Mouse (Mus musculus) Patski (cell line): ENCODE data around the gene Lama4. TPM values are rescaled to one million over a fixed set of nuclear protein-coding genes. Genes with fewer than 3 reads are reported as not detected.

Experiments
- ATAC-seq: fragments of 100-300 bp; one replicate; pipeline ENCODE4 v1.8.0; 2021
- CTCF ChIA-PET: fragments of 350-600 bp; sonication (Branson Sonifier 250); formaldehyde crosslinking; loops from one replicate; lab custom pipeline; 2022; ENCODE audit warnings: inconsistent platforms; lab: Charles Lee
- POLR2A ChIA-PET: fragments of 350-600 bp; sonication (Branson Sonifier 250); formaldehyde crosslinking; loops from one replicate; lab custom pipeline; 2022; ENCODE audit warnings: antibody characterized with exemption, inconsistent platforms; lab: Charles Lee
- DNase-seq: peaks from one replicate; pipeline ENCODE4 v3.0.0-alpha.2; 2011; ENCODE audit warnings: low read depth, low spot score
- H3K27me3 ChIP-seq: fragments of 371-371 bp; one replicate; pipeline ENCODE4 v1.5.1; 2021
- CTCF ChIP-seq: fragments of 100-300 bp; IDR thresholded peaks from one replicate; pipeline ENCODE4 v1.5.1; 2021
- in situ Hi-C: fragments of 300-500 bp; cut with MboI; formaldehyde crosslinking; loops from 3 replicates; pipeline ENCODE4 v1.11.1; 2018; ENCODE audit warnings: low pct_unique_long_range_greater_than_20kb, mixed read lengths
- polyA plus RNA-seq: library from polyadenylated mRNA; unstranded; gene quantifications from one replicate; pipeline ENCODE4 v1.2.3, GENCODE M21; 2021

Lama4 gene
- polyA plus RNA-seq, 1 experiment from 2014 or later, result 0.03 TPM

- in situ Hi-C loops, result no loop called here
- no peak for ATAC-seq
- H3K27me3 ChIP-seq, result no peaks in the 10 kb centered on the region
- TF ChIP-seq CTCF, result peak; percentile 23
- ChIA-PET POLR2A (no interaction called here), CTCF (no interaction called here)
- DNase-seq, result no peak
Measured at GRCm38 (mm10) chr10:39104803-39105449, 139.6 kb downstream of the Lama4 start.

DNA sequence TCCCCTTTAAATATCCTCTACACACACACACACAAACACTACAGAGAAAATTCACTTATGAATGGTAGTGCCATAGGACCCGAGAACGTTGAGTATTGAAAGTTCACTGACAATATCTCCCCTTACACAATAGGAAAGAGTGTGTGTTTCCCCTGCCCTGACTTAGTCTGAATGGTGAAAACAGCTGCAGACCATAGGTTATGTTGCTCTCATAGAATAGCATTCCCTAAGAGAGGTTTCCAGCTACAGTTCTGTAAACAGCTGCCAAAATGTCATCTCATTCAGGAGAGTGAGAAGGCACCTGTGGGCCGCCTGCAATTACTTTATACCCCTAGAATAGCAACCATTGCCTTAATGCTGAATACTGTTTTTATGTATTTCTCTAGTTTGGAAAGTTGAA, 141.1 kb downstream of the Lama4 start:
- in situ Hi-C loops, result no loop called here
- ChIA-PET POLR2A (no interaction called here), CTCF (interaction anchor here (1.1 to 1.2 kb wide), 2 partner anchors 9 to 10 kb away, joined by 3 to 5 read pairs; no protein-coding TSS in a partner anchor)
- no peak for ATAC-seq
- H3K27me3 ChIP-seq, result no peaks in the 10 kb centered on the region
- no peak for TF ChIP-seq CTCF
- DNase-seq, result no peak

GRCm38 (mm10) chr10:39106935-39107334, 141.6 kb downstream of the Lama4 start:
- in situ Hi-C loops, result no loop called here
- DNase-seq (no peak), ATAC-seq (no peak)
- POLR2A ChIA-PET, result no interaction called here
- CTCF ChIA-PET, result interaction anchor here (0.9 to 1.2 kb wide), 3 partner anchors 9 to 11 kb away, joined by 3 to 5 read pairs (median 4); no protein-coding TSS in a partner anchor
- H3K27me3 ChIP-seq, result no peaks in the 10 kb centered on the region
- TF ChIP-seq CTCF, result no peak

DNA sequence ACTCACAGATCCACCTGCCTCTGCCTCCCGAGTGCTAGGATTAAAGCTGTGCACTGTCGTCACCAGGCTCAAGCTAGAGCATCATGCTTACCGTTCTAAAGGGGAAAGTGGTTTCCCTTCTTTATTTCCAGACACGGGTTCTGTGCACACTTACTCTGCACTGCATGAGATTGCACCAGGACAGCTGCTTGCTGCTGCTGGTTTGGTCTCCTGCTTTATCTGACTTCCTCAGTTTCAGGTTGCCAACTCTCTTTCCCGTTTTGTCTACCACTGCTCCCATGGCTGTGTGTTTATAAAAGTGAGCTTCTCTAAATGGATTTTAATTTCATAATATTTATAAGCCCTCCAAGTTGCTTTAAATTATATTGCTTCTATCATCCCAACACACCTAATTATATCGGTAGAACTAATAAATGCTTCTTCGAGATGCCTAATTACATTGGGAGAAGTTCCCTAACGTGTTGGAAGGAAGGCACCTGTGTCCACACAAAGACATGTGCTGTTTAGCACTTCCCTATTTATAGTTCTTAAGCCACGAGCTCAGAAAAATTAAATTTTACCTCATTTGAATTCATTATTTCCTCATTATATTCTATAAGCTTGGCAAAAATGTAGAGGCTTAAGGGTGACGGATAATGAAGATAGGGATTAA, 143.6 kb downstream of the Lama4 start:
- H3K27me3 ChIP-seq, result no peaks in the 10 kb centered on the region
- in situ Hi-C loops, result no loop called here
- no peak for ATAC-seq
- ChIA-PET CTCF (interaction anchor here (1.3 kb wide), 1 partner anchor 10 kb away, joined by 3 read pairs; no protein-coding TSS in a partner anchor), POLR2A (no interaction called here)
- no peak for TF ChIP-seq CTCF
- DNase-seq, result no peak

GRCm38 (mm10) chr10:39109489-39109874, 144.2 kb downstream of the Lama4 start:
- POLR2A ChIA-PET, result no interaction called here
- CTCF ChIA-PET, result no interaction called here
- DNase-seq, result no peak
- ATAC-seq, result no peak
- in situ Hi-C loops, result no loop called here
- no peaks in the 10 kb centered on the region for H3K27me3 ChIP-seq
- TF ChIP-seq CTCF, result no peak

- DNase-seq (no peak), ATAC-seq (no peak)
- H3K27me3 ChIP-seq, result no peaks in the 10 kb centered on the region
- CTCF ChIA-PET, result interaction anchor here (0.9 kb wide), 1 partner anchor 26 kb away, joined by 5 read pairs; no protein-coding TSS in a partner anchor
- TF ChIP-seq CTCF, result no peak
- POLR2A ChIA-PET, result no interaction called here
- in situ Hi-C loops, result no loop called here
Measured at GRCm38 (mm10) chr10:39121412-39121811, 156.1 kb downstream of the Lama4 start.

- in situ Hi-C loops, result no loop called here
- TF ChIP-seq CTCF, result no peak
- CTCF ChIA-PET, result no interaction called here
- DNase-seq (peak; percentile 74), ATAC-seq (peak; percentile 83)
- H3K27me3 ChIP-seq, result no peaks in the 10 kb centered on the region
- POLR2A ChIA-PET, result no interaction called here
Measured at GRCm38 (mm10) chr10:39133462-39134310, 168.4 kb downstream of the Lama4 start, which contains the start of the genes Fam229b and Tube1. Gene Fam229b (minus strand): TSS chr10:39133914. Gene Tube1 (plus strand): TSS chr10:39133976.

GRCm38 (mm10) chr10:39137766-39138165, 172.5 kb downstream of the Lama4 start:
- CTCF ChIA-PET, result interaction anchor here (0.9 kb wide), 1 partner anchor 10 kb away, joined by 3 read pairs; no protein-coding TSS in a partner anchor
- in situ Hi-C loops, result no loop called here
- H3K27me3 ChIP-seq, result no peaks in the 10 kb centered on the region
- no peak for ATAC-seq
- TF ChIP-seq CTCF, result no peak
- DNase-seq, result no peak
- POLR2A ChIA-PET, result no interaction called here

- H3K27me3 ChIP-seq, result no peaks in the 10 kb centered on the region
- in situ Hi-C loops, result no loop called here
- ChIA-PET POLR2A (no interaction called here), CTCF (no interaction called here)
- no peak for TF ChIP-seq CTCF
- DNase-seq (no peak), ATAC-seq (no peak)
Measured at GRCm38 (mm10) chr10:39138761-39139160, 173.4 kb downstream of the Lama4 start.

- POLR2A ChIA-PET, result interaction anchor here (0.6 kb wide), 1 partner anchor 1173 kb away, joined by 4 read pairs; no protein-coding TSS in a partner anchor
- H3K27me3 ChIP-seq, result no peaks in the 10 kb centered on the region
- no peak for TF ChIP-seq CTCF
- ATAC-seq (no peak), DNase-seq (no peak)
- in situ Hi-C loops, result no loop called here
- CTCF ChIA-PET, result no interaction called here
Measured at GRCm38 (mm10) chr10:39140843-39141242, 175.5 kb downstream of the Lama4 start.
